Mouse (Mus musculus) gonadal fat pad, adult 2 months (tissue): ENCODE results near the gene Usp34. TPM values are rescaled to one million over a fixed set of nuclear protein-coding genes. Genes with fewer than 3 reads are reported as not detected.
"Not testable (repeated sequence)": the region's sequence is repeated elsewhere in the genome, so short reads cannot be mapped to it uniquely, and the experiment has no call there.

ENCODE experiments used
- DNase-seq: peaks from one replicate; pipeline ENCODE4 v3.0.0-alpha.2; 2012; ENCODE audit warnings: low read depth
- polyA plus RNA-seq: library from polyadenylated mRNA; depleted of rRNA; stranded (reverse); fragments of >200 nt; gene quantifications from 2 replicates; pipeline ENCODE4 v1.2.3, GENCODE M21; 2012; rRNA removed

Usp34 gene
- polyA plus RNA-seq, 1 experiment, result 15.6 TPM

- no peak for DNase-seq
Measured at GRCm38 (mm10) chr11:23497718-23498509, 191.2 kb downstream of the Usp34 start, which contains the start of gene Ahsa2. TSS of gene Ahsa2 (minus strand) at chr11:23498030.

- no peak for DNase-seq
Measured at GRCm38 (mm10) chr11:23498609-23499008, 191.9 kb downstream of the Usp34 start.

DNA sequence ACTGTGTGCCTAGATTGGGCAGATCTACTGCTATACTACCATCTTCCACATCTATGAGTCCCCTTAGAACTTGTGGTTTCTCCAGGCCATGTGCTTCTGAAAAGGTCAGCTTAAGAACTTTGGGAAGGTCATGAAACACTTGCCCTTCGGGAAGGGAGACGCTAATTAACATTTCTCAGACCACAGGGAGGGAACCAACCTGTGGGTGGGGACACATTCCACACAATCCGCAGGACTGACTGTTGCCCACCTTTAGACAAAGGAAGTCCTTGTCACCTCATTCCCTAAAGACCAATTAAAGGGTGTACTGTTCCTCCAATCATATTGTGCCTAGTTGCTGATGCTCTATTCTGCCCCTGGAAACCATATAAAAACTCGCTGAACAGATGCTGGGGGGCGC lies 198.1 kb downstream of the Usp34 start:
- not testable (repeated sequence) for DNase-seq

DNA sequence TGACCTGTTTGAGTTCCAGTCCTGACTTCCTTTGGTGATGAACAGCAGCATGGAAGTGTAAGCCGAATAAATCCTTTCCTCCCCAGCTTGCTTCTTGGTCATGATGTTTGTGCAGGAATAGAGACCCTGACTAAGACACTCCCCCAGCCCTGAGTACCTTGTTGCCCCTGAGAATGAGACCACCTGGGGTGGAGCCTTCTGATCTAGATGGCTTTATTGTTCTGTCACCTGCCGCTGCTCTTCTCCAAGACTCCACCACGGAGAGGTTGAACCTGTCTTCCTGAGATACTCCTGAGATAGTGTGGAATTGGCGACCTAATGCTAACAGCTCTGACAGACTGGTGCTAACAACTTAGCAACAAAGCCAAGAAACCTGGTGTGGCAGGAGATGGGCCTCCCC lies 208.1 kb downstream of the Usp34 start:
- not testable (repeated sequence) for DNase-seq

DNA sequence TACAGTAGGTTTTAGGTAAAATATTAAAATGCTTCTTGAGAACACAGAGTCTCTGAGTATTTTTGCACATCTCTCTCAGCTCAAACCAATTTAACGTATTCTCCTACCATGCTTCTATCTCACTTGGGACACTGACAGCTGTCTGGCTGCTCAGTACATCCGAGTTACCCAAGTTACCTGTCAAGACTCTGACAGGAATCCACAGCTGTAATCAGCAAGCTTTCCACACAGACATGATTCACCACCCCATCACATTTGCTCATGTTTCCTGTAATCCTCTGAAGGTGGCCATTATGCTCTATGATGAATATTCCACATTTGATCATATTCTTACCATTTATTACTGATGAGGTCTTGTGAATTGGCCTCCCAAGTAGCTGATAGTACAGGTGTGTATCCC lies 208.6 kb downstream of the Usp34 start:
- DNase-seq, result no peak

DNA sequence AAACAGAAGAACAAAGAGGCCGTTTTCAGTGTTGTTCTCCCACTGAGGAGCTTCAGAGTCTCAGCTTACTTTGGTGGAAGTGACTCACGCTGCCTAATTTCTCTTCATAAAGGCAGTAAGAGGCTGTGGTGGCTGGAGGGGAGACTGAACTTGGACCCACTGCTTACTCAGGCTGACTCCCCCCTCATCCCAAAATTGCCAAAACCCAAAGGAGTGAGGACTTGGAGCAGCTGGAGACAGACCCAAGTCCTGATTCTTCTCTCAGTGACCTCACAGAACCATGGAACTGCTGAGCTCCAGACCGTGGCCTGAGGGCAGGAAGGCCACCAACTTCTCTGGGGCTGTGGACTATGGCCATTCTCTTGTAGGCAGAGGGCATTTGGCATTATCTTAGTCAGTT lies 212.3 kb downstream of the Usp34 start:
- DNase-seq, result no peak

DNA sequence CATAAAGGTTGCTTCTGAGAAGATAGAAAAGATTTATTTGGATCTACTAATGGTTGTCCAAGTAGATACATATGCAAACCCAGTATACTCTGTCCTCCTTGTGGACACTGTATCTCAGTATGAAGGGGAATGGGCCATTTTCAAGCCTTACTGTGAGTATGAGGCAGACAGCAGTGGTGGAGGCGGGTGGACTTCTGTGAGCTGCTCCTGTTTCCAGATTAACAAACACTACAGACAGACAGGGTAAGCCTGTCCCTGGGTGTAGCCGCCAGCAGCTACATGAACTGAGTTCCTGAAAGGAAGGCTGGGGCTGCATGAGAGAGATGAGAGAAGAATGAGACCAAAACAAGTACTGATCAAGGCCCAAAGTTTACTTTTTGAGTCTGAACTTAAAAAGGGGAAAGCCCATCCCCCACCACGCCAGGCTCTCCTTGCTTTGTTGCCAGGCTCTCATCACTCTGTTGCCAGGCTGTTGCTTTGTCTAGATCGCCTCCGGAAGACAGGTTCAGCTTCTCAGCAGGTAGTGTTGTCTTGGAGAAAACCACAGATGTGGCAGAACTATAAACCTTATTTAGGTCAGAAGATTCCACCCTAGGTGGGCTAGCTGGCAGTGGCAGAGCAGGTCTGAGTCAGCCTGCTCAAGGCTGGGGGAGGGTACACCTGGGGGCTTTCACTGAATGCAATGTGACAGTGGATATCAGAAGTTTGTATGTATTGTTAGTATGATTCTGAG lies 213.9 kb downstream of the Usp34 start, which contains the start of gene 1700093K21Rik:
Gene 1700093K21Rik, minus strand, starts transcription at position 683 of the 733 bp plus-strand sequence.
- DNase-seq, result no peak

GRCm38 (mm10) chr11:23537446-23537845 lies 230.8 kb downstream of the Usp34 start:
- DNase-seq, result no peak

Other genes with a start within 250 kb of the Usp34 start
- gene Xpo1, start 50.9 kb upstream of the Usp34 start, polyA plus RNA-seq, result 7.4 and 9.3 TPM in 2 replicates
- gene Ahsa2, start 191.1 kb downstream of the Usp34 start, polyA plus RNA-seq, result 8.8 and 9.2 TPM in 2 replicates
- gene 1700093K21Rik, start 214.3 kb downstream of the Usp34 start, polyA plus RNA-seq, result 0.15 and 0.33 TPM in 2 replicates